Mouse (Mus musculus): ENCODE data around the gene Grhl3. TPM values are rescaled to one million over a fixed set of nuclear protein-coding genes. Genes with fewer than 3 reads are reported as not detected.

Grhl3 gene
- total and polyA plus RNA-seq, 3 experiments: not detected

- TF ChIP-seq ZC3H11A (IDR thresholded peaks at IDR 0.05; ENCODE audit: low read depth, low read length): no peak
- TF ChIP-seq POLR2AphosphoS2 (IDR thresholded peaks at IDR 0.05; ENCODE audit: low read depth, low read length): no peak
- peak; percentile 7; the same call in 1 of the 2 replicates for TF ChIP-seq SIN3A (IDR thresholded peaks at IDR 0.05; ENCODE audit: low read length)
- no peak for TF ChIP-seq BHLHE40 (IDR thresholded peaks at IDR 0.05; ENCODE audit: low read depth, low read length)
- no peak for TF ChIP-seq MYC (IDR thresholded peaks at IDR 0.05; ENCODE audit: low read depth, low read length)
- TF ChIP-seq NELFE (IDR thresholded peaks at IDR 0.05; ENCODE audit: low read depth, low read length): no peak
- peak; percentile 81; the same call in 1 of the 2 replicates for TF ChIP-seq CHD2 (IDR thresholded peaks at IDR 0.05; ENCODE audit: low read length)
- TF ChIP-seq UBTF (IDR thresholded peaks at IDR 0.05; ENCODE audit: low read depth, low read length): no peak
- 0 out of 2 replicates have a peak, but pooled peaks have one; percentile 19 for TF ChIP-seq ELF1 (IDR thresholded peaks at IDR 0.05; ENCODE audit: low read depth, low read length)
- no peak for TF ChIP-seq USF1 (IDR thresholded peaks at IDR 0.05; ENCODE audit: low read depth, low read length)
- no peak for TF ChIP-seq GABPA (IDR thresholded peaks at IDR 0.05; ENCODE audit: insufficient replicate concordance, low read depth, low read length)
- no peak for TF ChIP-seq IRF4 (IDR thresholded peaks at IDR 0.05; ENCODE audit: low read depth, low read length)
- TF ChIP-seq POLR2A (IDR thresholded peaks at IDR 0.05; ENCODE audit: low read depth, low read length): 0 out of 2 replicates have a peak, but pooled peaks have one; percentile 31
- 0 out of 2 replicates have a peak, but pooled peaks have one; percentile 34 for TF ChIP-seq KAT2A (IDR thresholded peaks at IDR 0.05; ENCODE audit: insufficient replicate concordance, low read length)
- no peak for TF ChIP-seq ETS1 (conservative IDR thresholded peaks at IDR 0.05; ENCODE audit: low read depth, low read length)
- TF ChIP-seq RAD21 (IDR thresholded peaks at IDR 0.05; ENCODE audit: low read depth, low read length): peak; percentile 27
- no peak for TF ChIP-seq JUND (conservative IDR thresholded peaks at IDR 0.05; ENCODE audit: low read depth, low read length)
- no peak for TF ChIP-seq MEF2A (IDR thresholded peaks at IDR 0.05; ENCODE audit: borderline replicate concordance, low read depth, low read length)
Observed at GRCm38 (mm10) chr4:135494521-135495396, 78.7 kb downstream of the Grhl3 start, which contains the start of the genes Stpg1 and Nipal3 (continued).

GRCm38 (mm10) chr4:135493691-135494520 lies 79.5 kb downstream of the Grhl3 start:
- H3K4me3 ChIP-seq (replicated peaks in 1 of 3; ENCODE audit: low read depth in 2 of 3, low read length in 2 of 3, poor library complexity in 1 of 3): peak overlapping the region; percentile 71 to 98 (median 87)
- peaks cover 11 to 23% of the 10 kb centered on the region in 2 experiments for H3K4me1 ChIP-seq (ENCODE audit: control insufficient read depth in 1 of 2, insufficient read depth in 2 of 2)
- H3K9ac ChIP-seq (ENCODE audit: insufficient read depth, low read depth): peak overlapping the region; percentile 51; the same call in 1 of the 2 replicates
- no peak for TF ChIP-seq CTCF (conservative IDR thresholded peaks at IDR 0.05 in 1 of 2, IDR thresholded peaks at IDR 0.05 in 1 of 2; ENCODE audit: low read depth in 2 of 2, low read length in 2 of 2)
- TF ChIP-seq TBP (conservative IDR thresholded peaks at IDR 0.05; ENCODE audit: low read depth, low read length): no peak
- TF ChIP-seq IRF4 (IDR thresholded peaks at IDR 0.05; ENCODE audit: low read depth, low read length): no peak
- TF ChIP-seq NRF1 (IDR thresholded peaks at IDR 0.05; ENCODE audit: low read depth, low read length): no peak
- no peak for TF ChIP-seq EP300 (IDR thresholded peaks at IDR 0.05; ENCODE audit: low read length)
- no peak for TF ChIP-seq MEF2A (IDR thresholded peaks at IDR 0.05; ENCODE audit: borderline replicate concordance, low read depth, low read length)
- TF ChIP-seq SMC3 (IDR thresholded peaks at IDR 0.05; ENCODE audit: low read depth, low read length): no peak
- TF ChIP-seq HCFC1 (IDR thresholded peaks at IDR 0.05; ENCODE audit: low read depth, low read length): no peak; the same call in 1 of the 2 replicates
- TF ChIP-seq SIN3A (IDR thresholded peaks at IDR 0.05; ENCODE audit: low read length): peak; percentile 68
- no peak; the same call in 1 of the 2 replicates for TF ChIP-seq POLR2A (IDR thresholded peaks at IDR 0.05; ENCODE audit: low read depth, low read length)
- no peak for TF ChIP-seq MYC (IDR thresholded peaks at IDR 0.05; ENCODE audit: low read depth, low read length)
- TF ChIP-seq ZNF384 (IDR thresholded peaks at IDR 0.05; ENCODE audit: low read depth, low read length): no peak
- TF ChIP-seq ELF1 (IDR thresholded peaks at IDR 0.05; ENCODE audit: low read depth, low read length): 0 out of 2 replicates have a peak, but pooled peaks have one; percentile 51
- peak; percentile 58; the same call in 1 of the 2 replicates for TF ChIP-seq MXI1 (IDR thresholded peaks at IDR 0.05; ENCODE audit: low read depth, low read length)
- TF ChIP-seq PAX5 (IDR thresholded peaks at IDR 0.05; ENCODE audit: low read length): no peak
- 0 out of 2 replicates have a peak, but pooled peaks have one; percentile 43 for TF ChIP-seq RCOR1 (conservative IDR thresholded peaks at IDR 0.05; ENCODE audit: low read depth, low read length)
- TF ChIP-seq TCF12 (IDR thresholded peaks at IDR 0.05; ENCODE audit: low read depth, low read length): 0 out of 2 replicates have a peak, but pooled peaks have one; percentile 10
- dilution Hi-C loops (cut with MboI; ENCODE audit: extremely low pct_ligation_motif_present, extremely low pct_unique_long_range_greater_than_20kb, low sequenced_read_pairs) (no loop called here), in situ Hi-C loops (cut with MboI; ENCODE audit: low pct_ligation_motif_present, low pct_unique_long_range_greater_than_20kb, low sequenced_read_pairs) (loop anchor here (5.0 to 10.0 kb wide), 2 partner anchors 42 to 109 kb away; no protein-coding TSS in a partner anchor)
- no peaks in the 10 kb centered on the region for H3K79me2 ChIP-seq (replicated peaks; ENCODE audit: control insufficient read depth, extremely low read depth, insufficient read depth, poor library complexity, severe bottlenecking)
- DNase-seq (ENCODE audit: extremely low read depth): peak; percentile 28
- H3K36me3 ChIP-seq (replicated peaks in 1 of 2; ENCODE audit: control insufficient read depth in 1 of 2, insufficient read depth in 1 of 2, low read length in 1 of 2): peaks cover 18 to 31% of the 10 kb centered on the region in 2 experiments
- no peak overlapping the region for H3K27ac ChIP-seq (ENCODE audit: insufficient read depth, low read depth)
- no peaks in the 10 kb centered on the region for H3K27me3 ChIP-seq (replicated peaks)
- H3K4me2 ChIP-seq (ENCODE audit: insufficient read depth, low read depth, poor library complexity, severe bottlenecking): peak overlapping the region; percentile 81
- no peaks in the 10 kb centered on the region for H3K9me3 ChIP-seq (replicated peaks; ENCODE audit: low read length)
